Mouse (Mus musculus) mouse trophoblast stem cell (cell line): ENCODE measurements around the gene Daxx.
"Not testable (repeated sequence)": the region's sequence is repeated elsewhere in the genome, so short reads cannot be mapped to it uniquely, and the experiment has no call there.

Experiments
- in situ Hi-C, 2 experiments: fragments of 300-500 bp; cut with MseI, MboI; formaldehyde crosslinking; loops; 2 replicates in 1 of 2; 3 replicates in 1 of 2; pipeline ENCODE4 v1.15.1; 2025

Gene Daxx

DNA sequence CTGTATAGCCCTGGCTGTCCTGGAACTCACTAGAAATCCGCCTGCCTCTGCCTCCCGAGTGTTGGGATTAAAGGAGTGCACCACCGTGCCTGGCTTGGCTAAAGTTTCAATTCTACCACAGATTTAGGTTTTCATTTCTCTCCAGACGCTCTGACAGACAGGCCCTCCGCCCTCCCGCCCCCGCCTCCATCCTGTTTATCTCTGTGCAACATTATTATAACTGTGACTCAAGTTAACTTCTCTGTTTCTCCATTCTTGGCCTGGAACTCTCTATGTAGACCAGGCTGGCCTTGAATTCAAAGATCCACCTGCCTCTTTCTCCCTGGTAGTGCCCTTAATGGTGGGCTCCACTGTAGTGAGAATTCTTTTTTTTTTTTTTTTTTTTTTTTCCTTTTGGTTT is 6.7 kb upstream of the Daxx start:
- in situ Hi-C loops, result no loop called here

DNA sequence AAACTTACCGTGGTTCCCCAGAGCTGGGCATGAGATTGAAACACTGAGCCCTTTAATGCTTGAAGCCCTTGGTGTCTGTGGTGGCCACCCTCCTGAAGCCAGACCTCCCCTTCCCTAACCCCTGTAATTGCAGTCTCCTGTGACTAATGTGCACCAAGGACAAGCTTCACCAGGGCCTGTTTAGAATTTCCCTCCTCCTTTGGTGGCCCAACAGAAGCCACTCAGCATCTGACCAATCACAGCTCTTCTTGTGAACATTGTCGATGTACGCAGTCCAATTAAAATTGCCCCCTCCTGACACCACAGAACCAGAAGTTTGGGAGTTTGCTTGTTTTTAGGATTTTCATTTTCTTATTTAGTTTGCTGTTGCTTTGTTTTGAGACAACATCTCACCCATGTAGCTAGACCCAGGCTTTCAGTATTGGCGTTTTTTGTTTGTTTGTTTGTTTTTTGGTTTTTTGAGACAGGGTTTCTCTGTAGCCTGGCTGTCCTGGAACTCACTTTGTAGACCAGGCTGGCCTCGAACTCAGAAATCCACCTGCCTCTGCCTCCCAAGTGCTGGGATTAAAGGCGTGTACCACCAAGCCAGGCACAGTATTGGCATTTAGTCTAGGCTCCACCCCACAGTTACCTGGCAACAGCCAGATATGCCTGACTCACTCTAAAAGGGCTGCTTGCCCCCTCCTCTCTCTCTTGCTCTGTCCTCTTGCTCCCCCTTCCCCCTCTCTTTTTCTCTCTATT is 5.1 kb upstream of the Daxx start:
- in situ Hi-C loops, result not testable (repeated sequence)

DNA sequence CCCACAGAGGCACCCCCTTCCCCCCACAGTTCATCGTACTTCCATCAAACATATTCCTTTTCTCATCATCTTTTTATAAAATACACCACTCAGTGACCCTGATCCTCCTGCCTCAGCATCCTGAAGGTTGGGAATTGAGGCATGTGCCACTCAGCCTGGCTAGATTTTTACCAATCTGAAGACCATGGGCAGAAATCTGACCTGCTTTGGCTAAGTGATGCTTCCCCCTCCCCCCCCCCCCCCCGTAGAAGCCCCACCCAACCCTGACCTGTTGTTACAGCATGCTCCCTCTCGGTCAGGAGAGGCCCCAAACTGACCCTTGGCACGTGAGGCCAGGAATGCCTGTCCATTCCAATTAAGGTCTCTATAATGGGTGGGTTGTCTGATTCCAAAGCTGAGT is 4.4 kb upstream of the Daxx start, which contains the start of gene Platr17:
Platr17 (plus strand) TSS at position 301 of the 400 bp plus-strand sequence.
- in situ Hi-C loops, result not testable (repeated sequence)

DNA sequence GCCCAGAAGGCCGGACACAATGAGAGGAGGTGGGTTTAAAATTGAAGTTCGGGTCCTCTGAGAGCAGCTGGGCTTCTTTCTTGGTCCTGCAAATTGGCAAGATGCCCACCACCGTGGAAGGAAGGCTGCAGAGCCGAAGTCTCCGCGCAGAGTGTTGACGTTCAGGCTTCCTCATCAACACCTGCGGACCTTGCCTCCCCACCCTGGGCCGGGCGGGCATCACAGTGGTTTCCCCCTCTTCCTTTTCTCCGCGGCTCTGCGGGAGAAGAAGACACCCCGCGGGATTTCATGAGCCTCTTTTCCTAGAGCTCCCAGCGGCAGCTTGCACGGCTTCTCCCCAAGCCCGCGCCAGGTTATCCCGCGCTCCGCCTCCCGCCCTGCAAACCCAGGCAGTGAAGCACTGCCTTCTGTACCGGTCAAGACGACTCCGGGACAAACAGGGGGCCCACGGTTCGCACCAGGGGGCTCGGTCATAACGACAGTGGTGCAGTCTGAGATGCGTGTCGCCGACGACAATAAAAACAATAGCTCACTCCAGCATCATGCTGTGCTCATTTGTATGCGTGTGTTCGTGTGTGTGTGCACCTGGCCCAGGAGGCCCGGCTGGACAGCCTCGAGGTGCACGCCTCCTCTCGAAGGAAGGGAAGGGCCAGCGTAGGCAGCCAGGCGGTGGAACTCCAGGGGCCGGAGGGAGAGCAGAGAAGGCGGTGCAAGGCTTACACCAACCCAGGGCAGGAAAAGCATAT is 710 bp upstream of the Daxx start:
- in situ Hi-C loops, result no loop called here

DNA sequence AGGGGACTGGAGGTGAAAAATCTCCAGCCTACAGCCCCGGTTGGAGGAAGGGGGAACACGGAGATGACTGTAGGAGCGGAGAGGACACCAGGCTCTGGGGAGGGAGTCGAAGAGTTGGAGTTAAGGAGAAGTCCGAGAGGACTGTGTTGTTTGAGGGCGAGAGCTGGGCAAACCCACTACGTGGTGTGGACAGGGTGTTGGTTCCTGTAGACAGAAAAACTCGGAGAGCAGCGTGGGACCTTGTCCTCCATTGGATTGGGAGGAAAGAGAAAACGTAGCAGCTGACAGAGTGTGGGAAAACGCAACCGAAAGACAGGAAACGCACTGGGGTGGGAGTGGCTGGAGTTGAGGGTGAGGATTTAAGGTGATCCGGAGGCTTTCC is 646 bp downstream of the Daxx start:
- in situ Hi-C loops, result no loop called here

DNA sequence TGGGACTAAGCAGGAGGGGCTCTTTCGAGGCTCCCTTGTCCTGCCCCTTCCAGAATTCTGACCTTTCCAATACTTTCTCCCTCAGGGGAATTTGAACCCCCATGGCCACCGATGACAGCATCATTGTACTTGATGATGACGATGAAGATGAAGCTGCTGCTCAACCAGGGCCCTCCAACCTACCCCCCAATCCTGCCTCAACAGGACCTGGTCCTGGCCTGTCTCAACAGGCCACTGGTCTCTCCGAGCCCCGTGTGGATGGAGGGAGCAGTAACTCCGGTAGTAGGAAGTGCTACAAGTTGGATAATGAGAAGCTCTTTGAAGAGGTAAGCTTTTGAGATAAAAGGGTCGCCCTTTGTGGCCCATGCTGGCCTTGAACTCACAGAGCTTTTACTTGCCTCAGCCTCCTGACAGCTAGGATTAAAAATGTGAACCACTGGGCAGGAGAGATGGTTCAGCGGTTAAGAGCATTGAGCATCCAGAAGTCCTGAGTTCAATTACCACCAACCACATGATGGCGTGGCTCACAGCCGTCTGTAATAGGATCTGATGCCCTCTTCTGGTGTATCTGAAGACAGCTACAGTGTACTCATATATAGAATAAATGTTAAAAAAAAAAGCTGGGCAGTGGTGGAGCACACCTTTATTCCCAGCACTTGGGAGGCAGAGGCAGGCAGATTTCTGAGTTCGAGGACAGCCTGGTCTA is 1.3 kb downstream of the Daxx start:
- in situ Hi-C loops, result no loop called here

DNA sequence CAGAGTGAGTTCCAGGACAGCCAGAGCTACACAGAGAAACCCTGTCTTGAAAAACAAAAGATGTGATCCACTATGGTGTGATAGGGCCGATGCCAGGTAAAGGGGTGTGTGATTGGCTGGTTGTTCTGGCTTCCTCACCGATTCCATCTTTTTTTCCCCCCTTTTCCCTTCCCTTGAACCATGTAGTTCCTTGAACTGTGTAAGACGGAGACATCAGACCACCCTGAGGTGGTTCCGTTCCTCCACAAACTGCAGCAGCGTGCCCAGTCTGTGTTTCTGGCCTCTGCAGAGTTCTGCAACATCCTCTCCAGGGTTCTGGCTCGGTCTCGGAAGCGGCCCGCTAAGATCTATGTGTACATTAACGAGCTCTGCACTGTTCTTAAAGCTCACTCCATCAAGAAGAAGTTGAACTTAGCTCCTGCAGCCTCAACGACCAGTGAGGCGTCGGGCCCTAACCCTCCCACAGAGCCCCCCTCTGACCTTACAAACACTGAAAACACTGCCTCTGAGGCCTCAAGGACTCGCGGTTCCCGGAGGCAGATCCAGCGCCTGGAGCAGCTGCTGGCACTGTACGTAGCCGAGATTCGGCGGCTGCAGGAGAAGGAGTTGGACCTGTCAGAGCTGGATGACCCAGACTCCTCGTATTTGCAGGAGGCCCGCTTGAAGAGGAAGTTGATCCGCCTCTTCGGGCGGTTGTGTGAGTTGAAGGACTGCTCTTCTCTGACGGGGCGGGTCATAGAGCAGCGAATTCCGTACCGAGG is 2.0 kb downstream of the Daxx start:
- in situ Hi-C loops, result no loop called here

DNA sequence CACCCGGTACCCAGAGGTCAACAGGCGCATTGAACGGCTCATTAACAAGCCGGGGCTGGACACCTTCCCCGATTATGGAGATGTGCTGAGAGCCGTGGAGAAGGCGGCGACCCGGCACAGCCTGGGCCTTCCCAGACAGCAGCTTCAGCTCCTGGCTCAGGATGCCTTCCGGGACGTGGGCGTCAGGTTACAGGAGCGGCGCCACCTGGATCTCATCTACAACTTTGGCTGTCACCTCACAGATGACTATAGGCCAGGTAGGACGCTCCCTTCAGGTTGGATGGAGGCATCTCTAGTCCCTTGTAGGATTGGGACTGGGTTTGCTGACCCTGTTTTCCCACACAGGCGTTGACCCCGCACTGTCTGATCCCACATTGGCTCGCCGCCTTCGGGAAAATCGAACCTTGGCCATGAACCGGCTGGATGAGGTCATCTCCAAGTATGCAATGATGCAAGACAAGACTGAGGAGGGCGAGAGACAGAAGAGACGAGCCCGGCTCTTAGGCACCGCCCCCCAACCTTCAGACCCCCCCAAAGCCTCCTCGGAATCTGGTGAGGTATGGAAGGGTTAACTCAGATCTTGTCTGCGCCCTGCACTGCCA is 2.7 kb downstream of the Daxx start:
- in situ Hi-C loops, result no loop called here

DNA sequence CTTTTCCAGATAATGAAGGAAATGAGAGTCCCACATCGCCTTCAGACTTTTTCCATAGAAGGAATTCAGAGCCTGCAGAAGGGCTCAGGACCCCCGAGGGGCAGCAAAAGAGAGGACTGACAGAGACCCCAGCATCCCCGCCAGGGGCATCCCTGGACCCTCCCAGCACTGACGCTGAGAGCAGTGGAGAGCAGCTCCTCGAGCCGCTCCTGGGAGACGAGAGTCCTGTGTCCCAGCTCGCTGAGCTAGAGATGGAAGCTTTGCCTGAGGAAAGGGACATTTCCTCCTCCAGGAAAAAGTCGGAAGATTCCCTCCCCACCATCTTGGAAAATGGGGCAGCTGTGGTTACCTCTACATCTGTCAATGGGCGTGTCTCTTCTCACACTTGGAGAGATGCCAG is 4.0 kb downstream of the Daxx start:
- in situ Hi-C loops, result no loop called here

DNA sequence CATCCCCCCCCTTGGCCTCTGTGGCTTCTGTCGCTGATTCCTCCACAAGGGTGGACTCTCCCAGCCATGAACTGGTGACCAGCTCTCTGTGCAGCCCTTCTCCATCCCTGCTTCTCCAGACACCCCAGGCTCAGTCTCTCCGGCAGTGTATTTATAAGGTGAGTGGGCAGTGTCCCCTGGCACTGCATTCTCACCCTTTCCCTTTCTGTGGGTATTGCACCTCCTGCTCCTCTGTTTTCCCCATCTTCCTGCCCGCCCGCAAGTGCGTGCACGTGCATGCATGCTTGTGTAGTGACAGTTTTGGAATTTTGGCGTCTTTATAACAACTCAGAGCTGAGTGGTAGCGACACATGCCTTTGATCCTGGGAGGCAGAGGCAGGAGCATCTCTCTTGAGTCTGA is 4.7 kb downstream of the Daxx start:
- in situ Hi-C loops, result no loop called here

DNA sequence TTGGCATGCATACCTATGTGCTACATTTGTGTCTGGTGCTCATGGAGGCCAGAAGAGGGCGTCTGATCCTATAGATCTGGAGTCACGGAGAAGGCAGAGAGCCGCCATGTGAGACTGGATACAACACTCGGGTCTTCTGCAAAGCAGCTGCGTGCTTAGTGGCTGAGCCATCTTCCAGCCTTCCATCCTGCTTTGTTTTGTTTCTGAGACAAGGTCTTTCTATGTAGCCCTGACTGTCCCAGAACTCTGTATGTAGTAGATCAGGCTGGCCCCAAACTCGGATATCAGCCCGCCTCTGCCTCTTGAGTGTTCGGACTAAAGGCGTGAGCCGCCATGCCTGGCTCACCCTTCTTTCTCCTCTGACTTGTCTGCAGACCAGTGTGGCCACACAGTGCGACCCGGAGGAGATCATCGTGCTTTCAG is 5.8 kb downstream of the Daxx start:
- in situ Hi-C loops, result no loop called here

DNA sequence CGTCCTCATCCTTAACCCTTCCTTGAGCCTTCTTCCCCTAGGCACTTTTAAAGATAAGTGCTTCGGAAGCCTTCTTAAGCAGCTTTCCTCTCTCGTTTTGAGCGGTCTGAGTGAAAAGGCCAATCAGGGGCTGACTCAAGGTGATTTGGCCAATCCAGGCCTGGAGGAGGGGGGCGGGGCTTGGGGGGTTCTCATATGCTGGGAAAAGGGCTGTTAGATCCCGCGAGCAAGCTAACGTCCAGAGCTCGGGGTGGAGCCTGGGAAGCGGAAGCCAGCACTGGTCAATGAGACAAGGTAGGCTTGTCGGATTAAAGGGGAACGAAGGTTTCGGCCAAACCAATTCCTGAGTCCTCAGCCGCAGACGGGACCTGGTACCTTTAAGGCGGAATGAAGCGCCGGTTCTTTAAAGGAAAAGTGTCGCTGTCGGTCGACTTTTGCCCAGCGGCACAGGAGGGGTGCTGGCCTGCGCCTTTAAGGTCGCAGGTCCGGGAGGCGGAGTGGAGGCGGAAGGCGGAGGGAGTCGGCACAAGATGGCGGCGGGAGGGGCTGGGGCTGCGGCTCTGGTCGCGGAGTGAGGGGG is 6.5 kb downstream of the Daxx start, which contains the start of the genes Tapbp and Zbtb22:
Tapbp (plus strand) TSS at position 229 of the 580 bp plus-strand sequence.
Zbtb22 (plus strand) TSS at position 234 of the 580 bp plus-strand sequence.
- in situ Hi-C loops, result no loop called here

DNA sequence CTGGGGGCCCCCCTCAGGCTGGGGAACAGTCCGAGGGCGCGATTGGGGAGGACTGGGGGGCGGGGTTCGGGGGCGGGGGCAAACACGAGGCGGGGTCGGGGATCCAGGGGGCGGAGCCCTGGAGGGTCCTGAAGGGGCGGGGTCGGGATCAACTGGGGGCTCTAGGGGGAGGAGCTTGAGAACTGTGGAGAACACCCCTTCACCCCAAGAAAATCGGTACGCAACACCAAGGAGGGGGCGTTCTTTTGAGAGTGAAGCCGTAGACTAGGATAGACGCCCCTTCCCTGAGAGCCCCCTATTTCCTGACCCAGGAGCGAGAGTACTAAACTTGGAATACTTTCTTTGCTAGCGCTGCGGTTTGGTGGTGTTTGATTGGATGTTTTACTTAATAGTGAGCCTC is 7.1 kb downstream of the Daxx start:
- in situ Hi-C loops, result no loop called here

DNA sequence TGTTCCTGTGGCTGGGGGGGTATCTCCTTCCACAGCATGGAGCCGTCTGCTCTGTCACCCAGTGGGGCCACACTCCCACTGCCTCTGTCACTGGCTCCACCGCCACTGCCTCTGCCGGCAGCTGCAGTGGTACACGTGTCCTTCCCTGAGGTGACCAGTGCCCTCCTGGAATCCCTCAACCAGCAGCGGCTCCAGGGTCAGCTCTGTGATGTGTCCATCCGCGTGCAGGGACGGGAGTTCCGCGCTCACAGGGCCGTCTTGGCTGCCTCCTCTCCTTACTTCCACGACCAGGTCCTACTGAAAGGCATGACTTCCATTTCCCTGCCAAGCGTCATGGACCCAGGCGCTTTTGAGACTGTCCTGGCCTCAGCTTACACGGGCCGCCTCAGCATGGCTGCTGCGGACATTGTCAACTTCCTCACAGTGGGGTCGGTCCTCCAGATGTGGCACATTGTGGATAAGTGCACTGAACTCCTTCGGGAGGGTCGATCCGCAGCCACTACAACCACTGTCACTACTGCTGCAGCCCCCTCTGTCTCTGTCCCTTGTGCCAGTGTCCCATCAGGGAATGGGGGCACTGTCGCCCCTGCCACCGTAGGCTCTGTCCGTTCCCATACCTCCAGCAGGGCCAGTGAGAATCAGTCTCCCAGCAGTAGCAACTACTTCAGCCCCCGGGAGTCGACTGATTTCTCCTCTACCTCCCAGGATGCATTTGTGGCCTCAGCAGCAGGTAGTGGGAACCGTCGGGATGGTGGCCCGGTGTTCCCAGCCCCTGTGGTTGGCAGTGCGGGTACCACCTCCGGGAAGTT is 7.8 kb downstream of the Daxx start:
- in situ Hi-C loops, result no loop called here

DNA sequence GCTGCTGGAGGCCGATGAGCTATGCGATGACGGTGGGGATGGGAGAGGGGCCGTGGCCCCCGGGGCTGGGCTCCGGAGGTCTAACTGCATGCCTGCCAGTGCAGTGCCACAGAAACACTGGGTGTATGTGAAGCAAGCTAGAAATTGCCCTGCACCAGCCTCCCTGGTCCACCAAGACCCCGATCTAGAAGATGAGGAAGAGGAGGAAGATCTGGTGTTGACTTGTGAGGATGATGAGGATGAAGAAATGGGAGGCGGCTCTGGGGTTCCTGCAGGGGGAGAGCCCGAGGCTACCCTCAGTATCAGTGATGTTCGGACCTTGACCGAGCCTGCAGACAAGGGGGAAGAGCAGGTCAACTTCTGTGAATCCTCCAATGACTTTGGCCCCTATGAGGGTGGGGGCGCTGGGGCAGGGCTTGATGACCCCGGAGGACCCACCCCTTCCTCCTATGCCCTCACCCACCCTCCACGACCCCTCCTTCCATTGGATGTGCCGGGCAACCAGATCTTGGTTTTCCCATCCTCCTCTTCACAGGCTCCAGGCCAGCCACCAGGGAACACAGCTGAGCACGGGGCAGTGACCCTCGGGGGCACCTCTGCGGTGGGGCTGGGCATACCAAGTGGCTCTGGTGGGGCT is 8.6 kb downstream of the Daxx start:
- in situ Hi-C loops, result no loop called here

DNA sequence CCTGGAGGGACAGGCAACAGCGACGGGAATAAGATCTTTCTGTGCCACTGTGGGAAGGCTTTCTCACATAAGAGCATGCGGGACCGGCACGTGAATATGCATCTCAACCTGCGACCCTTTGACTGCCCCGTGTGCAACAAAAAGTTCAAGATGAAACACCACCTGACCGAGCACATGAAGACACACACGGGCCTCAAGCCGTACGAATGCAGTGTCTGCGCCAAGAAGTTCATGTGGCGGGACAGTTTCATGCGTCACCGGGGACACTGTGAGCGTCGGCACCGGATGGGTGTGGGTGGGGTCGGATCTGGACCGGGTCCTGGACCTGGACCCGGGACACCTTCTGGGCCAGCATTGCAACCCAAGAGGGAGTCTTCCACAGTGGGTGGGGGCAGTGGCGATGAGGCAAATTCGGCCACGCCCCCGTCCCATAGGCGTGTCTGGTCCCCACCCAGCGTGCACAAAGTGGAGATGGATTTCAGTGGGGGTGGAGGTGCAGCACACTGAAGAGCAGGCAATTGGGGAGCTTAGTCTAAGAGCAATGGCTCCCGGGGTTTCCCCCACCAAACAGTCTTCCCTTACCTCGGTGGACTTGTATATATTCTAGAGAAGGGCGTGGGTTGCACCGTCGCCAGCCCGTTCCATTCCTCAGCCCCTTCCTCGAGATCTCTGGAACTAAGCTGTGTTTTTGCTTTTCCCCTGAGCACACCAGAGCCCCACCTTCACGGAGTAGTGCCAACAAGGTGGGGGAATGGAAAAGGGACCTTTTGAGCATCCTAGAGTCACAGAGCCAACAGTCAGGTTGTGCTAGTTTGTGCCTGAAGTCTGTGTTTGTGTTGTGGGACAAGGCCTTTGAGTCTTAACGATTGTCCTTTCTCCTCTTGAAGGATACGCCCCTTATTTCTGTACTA is 9.3 kb downstream of the Daxx start:
- in situ Hi-C loops, result no loop called here

DNA sequence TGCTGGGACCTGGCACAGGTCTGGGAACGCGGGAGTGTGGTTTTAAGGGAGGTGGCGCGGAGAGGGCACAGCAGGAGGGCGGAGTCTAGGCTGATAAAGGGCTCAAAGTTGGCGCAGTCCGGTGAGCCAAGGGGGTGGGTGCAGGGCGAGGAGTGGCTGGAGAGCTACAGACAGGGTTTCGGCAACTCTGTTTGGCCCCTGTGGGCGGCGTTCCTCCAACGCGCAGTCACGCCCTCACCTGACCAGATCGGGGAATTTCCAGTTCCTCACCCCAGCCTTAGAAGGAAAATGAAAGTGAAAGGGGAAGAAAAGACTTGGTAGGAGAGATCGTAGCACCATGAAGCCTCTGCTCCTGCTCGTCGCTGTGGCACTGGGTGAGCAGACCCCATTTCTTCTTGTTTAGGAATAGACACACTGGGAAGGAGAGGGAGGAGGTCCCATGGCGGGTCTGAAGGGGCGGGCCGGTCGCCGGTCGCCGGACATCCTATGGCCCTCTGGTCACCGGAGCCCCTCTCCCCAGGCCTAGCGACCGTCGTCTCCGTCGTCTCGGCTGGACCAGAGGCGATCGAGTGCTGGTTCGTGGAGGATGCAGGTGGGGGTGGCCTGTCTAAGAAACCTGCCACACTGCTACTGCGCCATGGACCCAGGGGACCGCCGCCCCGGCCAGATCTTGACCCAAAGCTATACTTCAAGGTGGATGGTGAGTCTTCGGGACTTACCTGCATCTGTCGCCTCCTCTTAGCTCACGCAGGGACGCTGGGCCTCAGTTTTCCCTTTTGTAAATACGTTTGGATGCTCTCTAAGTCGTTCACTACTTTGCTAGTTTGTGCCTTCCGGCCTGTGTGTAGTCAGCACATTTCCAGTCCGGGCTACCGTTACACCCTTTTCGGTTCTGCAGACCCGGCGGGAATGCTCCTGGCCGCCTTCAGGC is 10.4 kb downstream of the Daxx start:
- in situ Hi-C loops, result no loop called here
